Mouse (Mus musculus) cerebellum, postnatal 10 days (tissue): Measurements from ENCODE around the gene Gm128.

Experiments
- DNase-seq, 2 experiments: peaks; one replicate each; pipeline ENCODE4 v3.0.0; 2021; ENCODE audit warnings: mixed read lengths in 2 of 2

Gene Gm128

GRCm38 (mm10) chr3:95241498-95241897 lies at the start of gene Gm128:
Gene Gm128 (minus strand): TSS chr3:95241598.
- DNase-seq, result no peak

DNA sequence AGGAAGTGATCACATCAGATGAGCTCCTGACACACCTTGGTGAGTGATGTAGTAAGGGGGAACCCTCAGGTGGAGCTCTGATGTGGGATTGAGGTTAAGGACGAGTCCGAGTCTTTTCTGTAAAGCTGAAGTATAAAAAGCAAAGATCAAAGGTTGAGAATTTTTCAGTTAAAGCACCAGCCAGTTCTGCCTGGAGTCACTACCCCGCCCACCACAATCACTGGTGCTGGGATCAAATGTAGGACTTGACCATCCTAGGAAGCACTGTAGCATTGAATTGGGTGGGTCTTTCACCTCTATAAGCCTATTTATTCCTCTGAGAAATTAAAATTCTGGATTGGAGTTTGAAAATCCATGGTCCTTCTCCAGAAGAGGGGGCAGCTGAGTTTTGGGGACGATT lies 49.6 kb upstream of the Gm128 start:
- no peak for DNase-seq

DNA sequence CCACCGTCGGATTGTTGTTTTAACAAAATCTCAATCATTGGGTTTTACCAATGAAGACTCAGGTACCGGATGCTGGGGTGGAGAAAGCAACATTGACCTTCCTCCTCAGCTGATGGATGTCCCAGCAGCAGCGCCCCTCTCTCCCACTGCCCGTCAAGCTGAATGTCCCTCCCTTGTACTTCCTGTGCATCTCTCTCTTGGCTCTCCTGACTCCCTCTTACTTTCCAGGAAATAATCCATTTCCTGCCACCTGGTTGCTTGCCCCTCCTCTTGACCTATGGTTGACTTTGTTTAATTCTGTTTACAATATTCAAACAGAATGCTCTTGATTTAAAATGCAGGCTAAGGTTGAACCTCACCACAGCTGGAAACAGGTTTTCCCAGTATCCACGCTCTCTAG lies 48.8 kb upstream of the Gm128 start:
- DNase-seq, result no peak

DNA sequence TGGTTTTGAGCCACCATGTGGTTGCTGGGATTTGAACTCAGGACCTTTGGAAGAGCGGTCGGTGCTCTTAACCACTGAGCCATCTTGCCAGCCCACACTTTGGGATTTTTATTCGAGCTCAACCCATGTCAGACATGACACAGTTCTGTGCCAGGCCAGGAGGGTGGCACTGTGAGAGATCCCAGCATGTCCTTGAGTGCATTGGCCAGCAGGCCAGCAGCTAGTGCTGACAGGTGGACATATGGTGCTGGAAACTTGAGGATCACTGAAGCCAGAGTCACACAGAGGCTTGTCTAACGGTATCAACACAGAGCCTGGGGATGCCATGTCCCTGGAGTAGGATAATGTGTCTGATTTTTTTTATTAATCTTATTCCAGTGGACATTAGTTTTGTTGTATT lies 48.0 kb upstream of the Gm128 start:
- peak; percentile 66 to 77 for DNase-seq

DNA sequence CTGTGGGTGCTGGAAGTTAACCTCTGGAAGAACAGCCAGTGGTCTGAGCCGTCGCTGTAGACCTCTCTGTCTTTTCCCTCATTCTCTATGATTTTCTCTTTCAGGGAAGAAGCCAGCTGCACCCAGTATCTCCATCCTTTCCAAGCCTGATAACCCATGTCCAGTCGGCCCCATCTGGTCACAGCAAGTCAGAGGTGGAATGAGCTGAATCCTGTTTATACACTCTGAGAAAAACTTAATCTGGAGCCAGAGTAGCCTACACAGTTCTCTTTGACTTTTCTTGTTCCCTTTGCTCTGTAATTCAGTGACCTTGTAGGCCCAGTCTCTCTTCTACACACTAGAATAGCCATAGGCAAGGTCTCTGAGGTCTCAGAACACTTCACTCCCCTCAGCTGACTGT lies 46.1 kb upstream of the Gm128 start:
- DNase-seq, result no peak

GRCm38 (mm10) chr3:95286510-95286909 lies 45.1 kb upstream of the Gm128 start:
- no peak for DNase-seq

DNA sequence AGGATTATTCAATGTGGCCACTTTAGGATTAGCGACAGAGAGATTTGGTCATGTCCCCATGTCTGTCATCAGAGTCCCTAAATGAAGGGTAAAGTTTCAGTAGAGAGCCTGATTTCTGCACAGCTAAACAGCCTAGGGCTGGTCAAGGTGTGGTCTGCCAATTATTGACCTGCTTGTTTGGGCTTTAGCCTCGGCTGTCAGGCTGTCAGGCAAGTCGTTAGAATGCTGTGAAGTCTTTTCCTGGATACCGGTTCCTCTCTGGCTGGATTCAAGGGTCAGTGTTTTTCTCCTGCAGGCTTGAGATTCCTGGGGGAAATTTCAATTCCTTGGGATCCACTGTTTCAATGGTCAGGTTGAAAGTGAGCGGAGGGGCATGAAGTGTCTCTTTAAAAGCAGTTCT lies 44.6 kb upstream of the Gm128 start:
- DNase-seq, result no peak

GRCm38 (mm10) chr3:95285390-95285789 lies 44.0 kb upstream of the Gm128 start:
- no peak for DNase-seq

DNA sequence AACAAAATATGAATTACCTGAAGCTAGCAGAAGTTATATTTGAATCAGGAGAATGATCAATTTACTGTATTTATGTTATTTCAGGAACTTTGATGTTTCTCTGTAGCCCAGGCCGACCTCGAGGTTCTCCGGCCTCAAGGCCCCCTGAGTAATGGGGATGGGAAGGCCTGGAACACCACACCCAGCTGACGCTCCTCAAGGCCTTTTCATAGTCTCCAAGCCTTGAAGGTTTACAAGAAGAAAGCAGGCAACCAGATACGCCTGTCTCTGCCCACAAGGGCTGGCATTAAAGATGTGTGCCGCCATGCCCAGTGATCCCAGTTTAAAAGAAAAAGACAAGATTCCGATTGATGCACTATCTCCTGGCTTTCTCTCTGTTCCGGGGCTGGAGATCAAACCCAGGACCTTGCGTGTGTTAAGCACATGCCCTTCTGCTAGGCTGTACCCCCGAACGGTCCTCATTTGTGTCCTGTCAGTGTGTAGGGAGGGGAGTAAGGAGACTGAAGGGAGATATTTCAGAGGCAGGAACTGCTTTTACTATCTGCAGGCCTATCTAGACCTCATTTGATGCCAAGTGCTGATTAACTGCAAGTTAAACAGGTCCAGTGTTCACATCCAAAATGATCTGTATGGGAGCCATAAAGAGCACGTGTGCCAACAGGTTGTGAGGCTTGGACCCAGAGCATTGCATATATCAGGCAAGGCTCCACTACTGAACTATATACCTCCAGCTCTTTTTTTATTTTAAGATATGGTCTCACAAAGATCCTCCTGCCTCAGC lies 43.3 kb upstream of the Gm128 start:
- no peak for DNase-seq

- DNase-seq, result no peak
Measured at GRCm38 (mm10) chr3:95284062-95284461, 42.7 kb upstream of the Gm128 start.

DNA sequence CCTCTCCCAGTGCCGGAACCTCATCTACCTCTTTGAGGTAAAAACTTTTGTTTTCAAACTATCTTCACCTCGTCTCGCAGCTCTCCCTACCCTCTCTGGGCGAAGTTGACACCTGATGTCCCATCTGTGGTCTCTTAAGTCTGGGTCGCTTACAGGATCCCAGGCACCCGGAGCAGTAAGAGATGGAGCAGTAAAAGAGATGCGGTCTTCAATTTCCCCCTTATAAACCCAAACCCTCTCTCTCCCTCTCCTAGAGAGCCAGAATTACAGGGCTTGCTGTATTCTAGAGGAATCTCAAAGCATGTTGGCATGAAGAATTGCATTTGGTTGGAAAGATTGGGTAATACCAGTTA lies 42.2 kb upstream of the Gm128 start:
- no peak for DNase-seq

DNA sequence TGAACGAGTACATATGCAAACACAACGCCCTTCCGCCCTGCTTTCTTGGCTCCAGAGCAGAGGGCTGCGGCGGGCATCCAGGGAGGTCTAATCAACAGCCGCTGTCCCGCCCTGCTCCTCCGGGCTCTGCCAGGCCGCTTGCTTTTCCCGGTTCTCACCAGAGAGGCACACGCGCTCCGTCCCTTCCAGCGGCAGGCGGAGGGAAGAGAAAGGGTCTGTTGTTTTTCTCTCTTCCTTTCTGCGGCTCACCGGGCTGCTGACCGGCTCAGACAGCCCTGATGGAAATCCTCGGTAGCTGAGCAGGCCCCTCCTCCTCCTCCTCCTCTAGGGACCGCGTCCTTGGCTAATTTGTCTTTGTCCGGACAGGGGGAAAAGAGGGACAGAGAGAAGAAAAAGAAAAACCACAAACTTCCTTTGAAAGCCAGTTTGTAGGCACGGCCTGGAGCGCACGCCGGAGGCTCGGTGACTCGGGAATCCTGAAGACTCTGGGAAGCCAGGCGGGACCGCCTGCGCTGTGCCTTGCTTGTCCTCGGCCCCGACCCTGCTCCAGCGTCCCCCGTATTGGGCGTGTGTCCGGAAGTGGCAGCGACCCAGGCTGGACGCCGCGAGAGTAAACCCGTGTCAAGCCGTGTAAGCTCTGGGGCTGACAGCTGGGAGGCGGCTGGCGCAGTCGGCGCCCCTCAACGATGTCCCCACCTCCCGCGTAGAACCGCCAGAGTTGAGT lies 41.6 kb upstream of the Gm128 start:
- DNase-seq, result peak; percentile 91 to 92

- peak; percentile 31 to 61 for DNase-seq
Measured at GRCm38 (mm10) chr3:95282381-95282864, 41.0 kb upstream of the Gm128 start.

GRCm38 (mm10) chr3:95281216-95282126 lies 40.1 kb upstream of the Gm128 start, which contains the start of the genes Mindy1 and Prune1:
Gene Mindy1 (plus strand): TSS chr3:95281345.
Gene Prune1 (minus strand): TSS chr3:95282076.
- DNase-seq, result peak; percentile 100

- peak; percentile 34 to 53 for DNase-seq
Measured at GRCm38 (mm10) chr3:95280747-95281146, 39.3 kb upstream of the Gm128 start.

- DNase-seq, result no peak
Measured at GRCm38 (mm10) chr3:95277149-95277551, 35.8 kb upstream of the Gm128 start.

DNA sequence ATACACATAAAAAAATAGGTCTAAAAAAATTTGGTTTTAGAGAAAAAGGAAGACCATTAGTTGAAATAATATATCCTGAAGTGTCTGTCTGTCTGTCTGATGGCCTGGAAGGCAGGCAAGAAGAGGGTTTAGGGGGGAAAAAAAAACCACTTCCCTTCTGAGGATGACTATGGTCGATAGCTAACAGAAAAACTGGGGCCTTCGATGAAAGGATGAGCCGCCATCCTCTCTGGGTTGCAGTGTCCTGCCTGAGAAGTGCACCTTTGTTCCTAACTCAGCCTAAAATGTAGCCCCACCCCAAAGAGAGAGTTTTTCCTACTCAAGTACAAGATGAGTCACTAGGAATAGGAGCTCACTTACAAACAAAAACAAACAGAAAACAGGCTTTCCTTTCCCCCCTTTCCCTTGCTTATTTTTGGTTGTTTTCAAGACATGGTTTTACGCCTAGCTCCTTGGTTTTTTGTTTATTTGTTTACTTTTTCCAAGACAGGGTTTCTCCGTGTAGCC lies 35.1 kb upstream of the Gm128 start:
- DNase-seq, result no peak

- DNase-seq, result no peak
Measured at GRCm38 (mm10) chr3:95275161-95275560, 33.8 kb upstream of the Gm128 start.

DNA sequence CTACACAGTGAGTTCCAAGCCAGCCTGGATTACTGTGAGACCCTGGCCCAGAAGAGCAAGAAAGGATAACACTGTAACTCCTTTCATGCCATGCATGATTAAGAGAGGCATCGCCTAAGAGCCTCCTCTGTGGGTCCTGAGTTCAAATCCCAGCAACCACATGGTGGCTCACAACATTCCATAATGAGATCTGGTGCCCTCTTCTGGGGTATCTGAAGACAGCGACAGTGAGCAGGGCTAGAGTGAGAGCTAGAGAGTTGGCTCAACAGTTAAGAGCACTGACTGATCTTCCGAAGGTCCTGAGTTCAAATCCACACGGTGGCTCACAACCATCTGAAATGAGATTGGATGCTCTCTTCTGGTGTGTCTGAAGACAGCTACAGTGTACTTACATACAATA lies 33.1 kb upstream of the Gm128 start:
- no peak for DNase-seq

GRCm38 (mm10) chr3:95273471-95273870 lies 32.1 kb upstream of the Gm128 start:
- DNase-seq, result peak; percentile 84 to 92

DNA sequence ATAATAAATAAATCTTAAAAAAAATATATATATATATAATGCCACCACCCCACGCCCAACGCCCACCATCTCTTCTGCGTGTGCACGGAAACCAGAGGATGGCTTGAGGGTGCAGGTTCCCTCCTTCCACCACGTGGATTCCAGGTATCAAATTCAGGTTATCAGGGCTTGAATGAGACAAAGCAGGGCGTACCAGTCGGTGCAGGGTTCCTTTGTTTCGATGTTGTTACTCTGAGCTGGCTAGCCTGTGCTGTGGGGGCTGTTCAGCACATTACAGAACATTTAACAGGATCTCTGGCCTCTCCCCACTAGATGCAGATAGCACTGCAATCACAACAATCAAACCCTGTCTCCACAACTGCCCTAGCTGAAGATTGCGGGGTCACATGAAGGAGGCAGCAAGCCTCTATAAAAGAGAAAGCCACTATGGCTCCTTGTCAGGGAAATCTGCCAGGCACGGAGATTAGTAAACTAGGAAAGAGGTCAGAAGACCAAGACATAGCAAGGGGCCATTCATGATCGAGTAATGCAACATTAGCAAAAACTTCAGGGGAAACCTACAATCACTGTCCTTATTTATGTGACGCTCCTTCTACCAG lies 29.5 kb upstream of the Gm128 start:
- no peak for DNase-seq

DNA sequence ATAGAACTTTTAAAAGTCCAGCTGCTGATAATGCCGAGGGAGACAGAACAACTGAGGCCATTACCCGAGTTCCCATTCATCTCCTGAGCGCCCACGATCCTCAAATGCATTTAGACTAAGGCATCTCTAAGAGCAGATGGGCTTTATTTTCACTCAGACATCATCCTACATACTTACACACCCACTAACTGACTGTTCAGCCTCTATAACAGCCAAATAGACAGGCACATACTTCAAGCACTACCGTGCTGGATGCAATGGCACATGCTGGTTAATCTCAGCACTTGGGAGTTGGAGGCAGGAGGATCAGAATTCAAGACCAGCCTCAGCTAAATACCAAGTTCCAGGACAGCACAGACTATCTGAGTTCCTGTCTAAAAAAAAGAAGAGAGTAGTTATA lies 28.4 kb upstream of the Gm128 start:
- no peak for DNase-seq
